Mouse (Mus musculus) testis, postnatal 14 days (tissue): ENCODE data around the gene Tbc1d9b.
"Not testable (repeated sequence)": the region's sequence is repeated elsewhere in the genome, so short reads cannot be mapped to it uniquely, and the experiment has no call there.

Source experiments
- DNase-seq: peaks from one replicate; pipeline ENCODE4 v3.0.0; 2021; ENCODE audit warnings: low spot score

Tbc1d9b gene

GRCm38 (mm10) chr11:50138206-50138822, 7.1 kb downstream of the Tbc1d9b start:
- no peak for DNase-seq

DNA sequence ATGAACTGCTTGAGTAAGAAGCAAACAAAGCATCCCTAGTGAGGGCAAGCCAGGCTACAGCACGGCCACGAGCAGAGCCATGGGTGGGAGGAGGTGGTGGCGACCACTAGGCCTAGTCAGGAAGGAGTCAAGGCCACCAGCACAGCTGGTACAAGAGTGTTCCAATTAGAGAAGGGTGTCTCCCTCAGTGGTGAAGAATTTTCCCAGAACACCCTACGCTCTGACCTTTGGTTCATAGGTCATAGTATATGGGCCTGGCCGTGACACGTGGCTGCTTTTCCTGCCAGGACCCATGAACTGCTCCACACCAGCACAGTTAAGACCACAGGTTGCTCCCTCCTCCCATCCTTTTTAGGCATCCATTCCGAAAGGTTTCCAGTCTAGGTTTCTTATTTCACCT, 8.4 kb downstream of the Tbc1d9b start:
- DNase-seq, result no peak

- no peak for DNase-seq
Observed at GRCm38 (mm10) chr11:50145529-50145928, 14.3 kb downstream of the Tbc1d9b start.

DNA sequence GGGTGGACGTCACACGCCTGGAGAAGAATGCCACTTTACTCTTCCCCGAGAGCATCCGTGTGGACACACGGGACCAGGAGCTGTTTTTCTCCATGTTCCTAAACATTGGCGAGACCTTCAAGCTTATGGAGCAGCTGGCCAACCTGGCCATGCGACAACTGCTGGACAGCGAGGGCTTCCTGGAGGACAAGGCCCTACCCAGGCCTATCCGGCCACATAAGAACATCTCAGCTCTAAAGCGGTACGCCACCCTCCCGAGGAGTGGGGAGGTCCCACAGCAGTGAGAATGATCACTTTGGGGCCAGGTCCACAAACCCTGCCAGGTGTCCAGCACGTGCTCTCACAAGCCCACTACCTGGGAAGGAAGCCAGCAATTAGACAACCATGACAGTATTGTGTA, 14.9 kb downstream of the Tbc1d9b start:
- DNase-seq, result no peak

- peak; percentile 83 for DNase-seq
Observed at GRCm38 (mm10) chr11:50147267-50147957, 16.2 kb downstream of the Tbc1d9b start.

- DNase-seq, result no peak
Observed at GRCm38 (mm10) chr11:50147958-50148476, 16.8 kb downstream of the Tbc1d9b start.

GRCm38 (mm10) chr11:50149200-50149599, 18.0 kb downstream of the Tbc1d9b start:
- no peak for DNase-seq

DNA sequence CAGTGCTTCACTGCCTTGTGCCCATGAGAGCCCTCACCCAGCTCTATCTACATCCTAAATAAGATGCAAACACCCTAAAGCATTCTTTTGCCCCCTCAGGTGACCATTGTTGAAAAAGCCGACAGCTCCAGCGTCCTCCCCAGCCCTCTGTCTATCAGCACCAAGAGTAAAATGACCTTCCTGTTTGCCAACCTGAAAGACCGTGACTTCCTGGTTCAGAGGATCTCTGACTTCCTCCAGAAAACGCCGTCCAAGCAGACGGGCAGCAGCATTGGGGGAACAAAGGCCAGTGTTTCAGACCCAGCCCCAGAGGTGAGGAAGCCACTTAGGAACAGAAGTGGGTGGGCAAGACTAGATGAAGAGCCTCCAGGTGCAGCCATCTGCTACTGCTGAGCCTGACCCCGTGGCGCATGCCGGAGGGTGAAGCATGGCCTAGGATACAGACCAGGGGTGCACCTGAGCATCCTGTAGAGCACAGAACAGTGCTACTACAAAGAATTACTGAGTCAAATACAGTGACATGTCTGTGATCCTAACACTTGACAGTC, 18.5 kb downstream of the Tbc1d9b start:
- no peak for DNase-seq

DNA sequence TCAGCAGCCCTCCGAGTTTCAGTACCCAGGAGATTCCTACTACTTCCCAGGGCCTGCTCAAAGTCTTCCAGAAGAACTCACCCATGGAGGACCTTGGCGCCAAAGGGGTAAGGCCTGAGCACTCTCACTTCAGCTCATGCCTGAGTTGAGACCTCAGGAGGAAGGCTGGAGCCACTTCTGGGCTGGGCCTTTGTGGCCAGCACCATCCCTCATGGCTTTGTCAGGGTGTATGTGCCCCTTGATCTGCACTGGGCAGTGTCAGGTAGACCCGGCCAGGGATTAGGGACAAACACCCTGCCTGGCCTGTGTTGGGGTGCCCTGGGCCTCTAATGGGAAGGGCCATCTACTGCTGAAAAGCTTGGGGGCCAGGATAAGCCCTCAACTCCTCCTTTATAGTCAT, 20.2 kb downstream of the Tbc1d9b start:
- DNase-seq, result no peak

- DNase-seq, result no peak
Observed at GRCm38 (mm10) chr11:50154166-50154565, 23.0 kb downstream of the Tbc1d9b start.

- DNase-seq, result no peak
Observed at GRCm38 (mm10) chr11:50154777-50155520, 23.8 kb downstream of the Tbc1d9b start.

DNA sequence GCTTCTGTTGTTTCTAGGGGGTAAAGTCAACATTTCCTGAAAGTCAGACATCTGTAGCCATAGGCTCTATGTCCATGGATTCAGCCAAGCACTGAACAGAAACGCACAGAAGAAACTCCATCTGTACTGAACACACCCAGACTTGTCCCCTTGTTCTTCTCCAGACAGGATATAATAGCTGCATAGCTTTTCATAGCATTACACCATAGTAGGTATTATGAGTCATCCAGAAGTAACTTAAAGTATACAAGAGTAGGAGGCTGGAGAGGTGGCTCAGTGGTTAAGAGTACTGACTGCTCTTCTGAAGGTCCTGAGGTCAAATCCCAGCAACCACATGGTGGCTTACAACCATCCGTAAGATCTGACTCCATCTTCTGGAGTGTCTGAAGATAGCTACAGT, 24.6 kb downstream of the Tbc1d9b start:
- no peak for DNase-seq

DNA sequence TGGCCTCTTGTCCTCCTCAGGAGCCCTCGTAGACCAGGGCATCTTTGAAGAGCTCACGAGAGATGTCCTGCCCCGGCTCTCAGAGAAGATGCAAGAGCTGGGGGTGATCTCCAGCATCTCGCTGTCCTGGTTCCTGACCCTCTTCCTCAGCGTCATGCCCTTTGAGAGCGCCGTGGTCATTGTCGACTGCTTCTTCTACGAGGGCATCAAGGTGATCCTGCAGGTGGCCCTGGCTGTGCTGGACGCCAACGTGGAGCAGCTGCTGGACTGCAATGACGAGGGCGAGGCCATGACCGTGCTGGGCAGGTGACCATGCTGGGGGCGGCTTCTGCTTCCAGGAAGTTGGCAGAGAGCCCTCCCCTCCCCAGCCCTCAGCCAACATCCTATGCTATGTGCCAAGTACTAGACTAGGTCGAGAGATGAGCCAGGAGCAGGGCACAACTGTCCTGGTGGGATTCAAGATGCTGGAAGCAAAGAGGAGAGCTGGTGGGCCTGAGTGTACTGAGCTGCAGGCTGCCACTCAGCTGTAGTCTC, 25.6 kb downstream of the Tbc1d9b start:
- DNase-seq, result no peak

DNA sequence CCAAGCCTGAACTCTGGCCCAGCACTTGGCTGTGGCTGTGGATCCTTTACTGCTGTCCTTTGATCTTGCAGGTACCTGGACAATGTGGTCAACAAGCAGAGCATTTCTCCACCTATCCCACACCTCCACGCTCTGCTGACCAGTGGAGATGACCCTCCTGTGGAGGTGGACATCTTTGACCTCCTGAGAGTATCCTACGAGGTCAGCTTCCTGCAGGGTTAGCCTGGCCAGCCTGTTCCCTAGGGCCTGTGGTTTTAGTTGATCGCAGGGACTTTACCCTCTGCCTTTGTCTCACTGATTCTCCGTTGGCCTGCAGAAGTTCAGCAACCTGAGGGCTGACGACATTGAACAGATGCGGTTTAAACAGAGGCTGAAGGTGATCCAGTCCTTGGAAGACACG, 27.1 kb downstream of the Tbc1d9b start:
- DNase-seq, result no peak

DNA sequence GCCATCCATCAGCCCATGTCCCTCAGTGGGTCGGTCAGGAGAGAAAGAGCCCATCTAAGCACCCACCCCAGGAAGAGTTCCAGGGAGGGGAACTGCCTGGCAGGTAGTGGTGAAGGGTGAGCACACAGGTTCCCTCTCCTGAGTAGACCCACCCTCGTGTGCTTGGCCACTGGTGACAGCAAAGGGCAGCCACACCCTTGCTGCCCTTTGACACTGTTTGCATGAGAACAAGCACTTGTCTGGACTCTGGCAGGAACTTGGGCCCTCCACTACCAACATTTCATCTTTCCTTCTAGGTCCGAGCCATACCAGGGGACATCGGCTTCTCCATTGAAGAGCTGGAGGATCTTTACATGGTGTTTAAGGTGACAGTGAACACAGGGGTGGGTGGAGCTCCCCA, 28.2 kb downstream of the Tbc1d9b start:
- no peak for DNase-seq

GRCm38 (mm10) chr11:50161578-50162304, 30.5 kb downstream of the Tbc1d9b start:
- DNase-seq, result no peak

GRCm38 (mm10) chr11:50162338-50163050, 31.3 kb downstream of the Tbc1d9b start:
- no peak for DNase-seq

- no peak for DNase-seq
Observed at GRCm38 (mm10) chr11:50168352-50168751, 37.2 kb downstream of the Tbc1d9b start.

DNA sequence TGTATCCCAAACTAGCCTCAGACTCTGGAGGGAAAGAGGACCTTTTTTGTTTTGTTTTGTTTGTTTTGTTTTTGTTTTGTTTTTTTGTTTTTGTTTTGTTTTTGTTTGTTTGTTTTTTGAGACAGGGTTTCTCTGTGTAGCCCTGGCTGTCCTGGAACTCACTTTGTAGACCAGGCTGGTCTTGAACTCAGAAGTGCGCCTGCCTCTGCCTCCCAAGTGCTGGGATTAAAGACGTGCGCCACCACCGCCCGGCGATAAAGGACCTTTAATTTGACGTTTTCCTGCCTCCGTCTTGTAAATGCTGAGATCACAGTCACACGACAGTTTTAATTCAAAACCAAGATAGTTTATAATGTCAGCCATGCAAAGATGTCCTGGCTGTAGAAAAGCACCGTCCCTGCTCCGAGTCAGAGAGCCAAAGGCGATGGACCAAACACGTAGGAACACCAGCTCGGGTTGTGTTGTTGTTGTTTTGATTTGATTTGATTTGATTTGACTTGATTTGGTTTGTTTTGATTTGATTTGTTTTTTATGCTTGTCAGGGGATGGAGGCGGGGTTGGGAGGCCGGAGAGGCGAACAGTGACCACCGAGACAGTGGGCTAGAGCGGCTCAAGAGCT, 43.0 kb downstream of the Tbc1d9b start, which contains the start of gene Mrnip:
TSS of gene Mrnip (plus strand) at position 334 of the 619 bp plus-strand sequence.
- DNase-seq, result not testable (repeated sequence)

DNA sequence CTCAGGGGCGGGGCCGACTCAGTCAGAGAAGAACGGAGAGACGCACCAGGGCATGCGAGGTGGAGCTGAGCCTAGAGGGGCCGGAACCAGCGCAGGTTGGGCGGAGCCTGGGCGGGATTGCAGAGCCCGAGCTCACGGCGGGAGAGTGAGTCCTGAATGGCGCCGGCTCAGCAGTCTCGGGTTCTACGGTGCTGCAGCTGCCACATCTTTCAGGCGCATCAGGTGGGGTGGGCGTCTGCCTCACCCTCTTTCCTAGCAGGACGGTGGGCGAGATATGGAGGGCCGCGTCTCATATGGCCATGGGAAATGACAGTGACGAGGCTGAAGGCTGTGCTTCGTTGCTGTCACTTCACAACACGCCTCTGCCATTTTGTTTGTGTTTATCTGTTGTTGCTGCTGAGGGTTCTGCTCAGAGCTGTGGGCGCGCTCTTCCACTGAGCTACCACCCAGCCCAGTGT, 43.6 kb downstream of the Tbc1d9b start:
- peak; percentile 98 for DNase-seq
